Mouse (Mus musculus) gastrocnemius, adult 2 months (tissue): ENCODE data around the gene Agfg2. TPM values are rescaled to one million over a fixed set of nuclear protein-coding genes. Genes with fewer than 3 reads are reported as not detected.
A peak's percentile ranks its signal among the peaks of the same experiment; 100 is the strongest.

Experiments used
- DNase-seq: peaks from one replicate; pipeline ENCODE4 v3.0.0; 2022
- H3K27ac ChIP-seq: fragments of 200-600 bp; 2 replicates; pipeline ENCODE4 v1.8.1; 2022; ENCODE audit warnings: mild to moderate bottlenecking
- H3K4me3 ChIP-seq: fragments of 200-600 bp; 2 replicates; pipeline ENCODE4 v1.8.1; 2022; ENCODE audit warnings: mild to moderate bottlenecking, moderate library complexity
- CTCF ChIP-seq: fragments of 200-600 bp; IDR thresholded peaks from 2 replicates; pipeline ENCODE4 v1.8.1; 2022; ENCODE audit warnings: antibody characterized with exemption, mild to moderate bottlenecking, moderate library complexity
- intact Hi-C: fragments of 180-260 bp; cut with DNase I; formaldehyde crosslinking; loops from one replicate; pipeline ENCODE4 v1.15.1; 2025
- total RNA-seq, 2 experiments: library from RNA; stranded (reverse); gene quantifications; 2 replicates each; pipeline ENCODE4 v1.2.3; 2021

Gene Agfg2
- total RNA-seq, 2 experiments from 2014 or later: 3.3 to 10.3 TPM

DNA sequence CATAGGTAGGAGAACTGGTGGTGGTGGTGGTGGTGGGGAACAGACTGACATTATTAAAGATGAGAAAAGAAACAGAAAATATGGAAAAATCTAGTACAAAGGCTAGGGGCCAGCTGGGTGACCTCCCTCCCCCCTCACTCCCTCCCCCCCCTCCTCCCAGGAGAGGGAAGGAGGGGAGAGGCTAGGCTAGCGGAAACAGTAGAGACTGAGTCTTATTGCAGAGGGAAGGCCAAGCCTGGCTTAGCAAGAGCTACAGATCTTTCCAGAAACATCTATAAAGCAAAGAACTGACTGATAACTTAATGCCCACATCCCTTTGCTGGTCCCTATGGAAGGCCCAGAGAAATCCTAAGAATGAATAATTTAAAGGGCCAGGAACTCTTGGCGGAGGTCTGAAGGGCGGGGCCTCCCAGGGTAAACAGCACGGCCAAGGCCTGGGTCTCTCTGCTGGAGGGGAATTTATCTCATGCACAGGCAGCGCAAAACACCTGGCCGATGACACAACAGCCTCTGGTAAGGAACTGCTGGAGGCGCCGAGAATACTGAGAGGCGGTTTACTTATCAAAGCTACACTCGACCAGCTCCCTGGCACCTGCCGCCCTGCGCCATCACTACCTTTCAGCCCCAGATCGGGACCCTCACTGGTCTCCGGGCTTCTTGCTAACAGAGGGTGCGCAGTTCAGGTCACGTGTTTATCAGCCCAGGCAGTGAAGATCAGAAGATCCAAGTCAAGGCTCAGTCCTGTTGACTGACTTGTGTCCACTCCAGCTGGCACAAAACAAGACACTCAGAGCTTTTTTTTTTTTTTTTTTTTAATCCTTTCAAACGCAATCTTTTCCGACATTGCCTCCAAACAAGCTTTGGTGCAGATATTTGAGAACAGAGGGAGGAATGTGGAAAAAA, 34.6 kb downstream of the Agfg2 start:
- peak; percentile 62 for DNase-seq
- peak overlapping the region; percentile 43 for H3K4me3 ChIP-seq
- TF ChIP-seq CTCF: no peak
- intact Hi-C loops: no loop called here
- H3K27ac ChIP-seq: peak overlapping the region; percentile 86

DNA sequence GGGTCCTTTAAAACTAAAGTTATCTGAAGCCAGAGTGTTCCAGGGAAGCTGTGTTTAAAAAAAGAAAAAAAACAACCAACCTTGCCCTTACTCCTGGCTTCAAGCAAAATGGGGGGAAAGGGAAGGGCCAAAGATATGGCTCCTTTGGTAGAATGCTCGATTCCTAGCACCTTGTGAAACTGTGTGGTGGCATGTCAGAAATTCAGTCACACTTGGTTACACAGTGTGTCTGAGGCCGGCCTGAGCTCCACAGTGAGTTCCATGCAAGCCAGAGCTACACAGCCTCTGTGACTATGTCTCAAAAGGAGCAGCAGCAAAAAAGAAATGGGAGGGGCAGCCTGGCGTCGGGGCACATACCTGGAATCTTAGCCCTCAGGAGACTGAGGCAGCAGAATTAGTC, 35.3 kb downstream of the Agfg2 start:
- DNase-seq: no peak
- Histone ChIP-seq H3K27ac (peak overlapping the region; percentile 86), H3K4me3 (no peak overlapping the region)
- no peak for TF ChIP-seq CTCF
- intact Hi-C loops: no loop called here

- H3K27ac ChIP-seq: peak overlapping the region; percentile 86; the same call in 1 of the 2 replicates
- intact Hi-C loops: no loop called here
- TF ChIP-seq CTCF: no peak
- no peak overlapping the region for H3K4me3 ChIP-seq
- DNase-seq: no peak
These were observed 36.5 kb downstream of the Agfg2 start for GRCm38 (mm10) chr5:137647827-137648601.

DNA sequence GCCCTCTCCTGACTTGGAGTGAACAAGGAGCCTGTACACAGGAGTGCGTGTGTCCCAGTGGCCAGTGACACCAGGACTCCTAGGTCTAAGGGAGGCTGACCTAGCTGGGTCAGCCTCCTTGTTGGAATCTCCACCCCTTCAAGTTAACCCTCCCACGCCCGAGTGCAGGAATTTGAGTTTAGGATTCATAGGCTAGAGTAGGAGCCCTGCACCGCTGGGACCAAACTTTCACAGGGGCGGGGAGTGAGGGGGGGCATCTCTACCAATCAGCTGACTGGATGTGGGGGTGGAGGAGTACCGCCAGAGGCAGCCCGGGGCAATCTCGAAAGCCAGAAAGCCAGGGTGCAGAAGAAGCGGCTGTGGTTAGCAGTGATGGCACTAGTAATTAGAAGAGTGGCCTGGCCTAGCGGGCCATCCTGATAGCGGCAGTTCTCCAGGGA, 38.9 kb downstream of the Agfg2 start, which contains the start of gene Irs3:
Gene Irs3, minus strand, starts transcription at position 63 of the 440 bp plus-strand sequence.
- peak; percentile 67 for DNase-seq
- Histone ChIP-seq H3K4me3 (peak within 1 kb of the TSS; percentile 65), H3K27ac (peak within 1 kb of the TSS; percentile 73)
- TF ChIP-seq CTCF: no peak
- intact Hi-C loops: no loop called here

DNA sequence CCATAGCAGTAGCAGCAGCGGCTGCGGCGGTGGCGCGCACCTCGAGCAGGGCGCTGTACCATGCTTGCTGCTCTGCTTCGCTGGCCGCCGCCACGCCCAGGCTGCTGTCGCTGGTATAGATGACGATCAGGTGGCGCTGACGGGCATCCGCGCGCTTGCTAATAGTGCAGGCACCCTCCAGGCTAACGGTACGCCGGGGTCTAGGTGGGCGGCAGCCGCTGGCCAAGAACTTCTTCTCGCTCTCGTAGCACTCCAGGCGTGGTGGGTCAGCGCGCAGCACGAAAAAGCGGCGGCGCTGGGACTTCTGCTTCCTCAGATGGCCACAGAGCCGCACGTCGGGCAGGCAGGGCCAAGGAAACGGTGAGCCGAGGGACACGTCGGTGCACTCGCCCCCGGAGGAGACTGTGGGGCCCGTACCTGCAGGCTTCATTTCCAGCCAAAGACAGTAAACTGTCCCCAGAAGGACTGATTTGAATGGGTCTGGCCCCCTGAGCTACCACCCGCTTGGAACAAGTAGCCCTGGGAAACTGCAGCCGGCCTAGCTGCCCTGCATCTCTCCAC, 39.4 kb downstream of the Agfg2 start:
- Histone ChIP-seq H3K4me3 (peak overlapping the region; percentile 65), H3K27ac (peak overlapping the region; percentile 73)
- intact Hi-C loops: no loop called here
- DNase-seq: no peak
- no peak for TF ChIP-seq CTCF

GRCm38 (mm10) chr5:137644484-137644883, 40.0 kb downstream of the Agfg2 start:
- Histone ChIP-seq H3K4me3 (peak overlapping the region; percentile 65), H3K27ac (peak overlapping the region; percentile 31)
- no peak for TF ChIP-seq CTCF
- DNase-seq: no peak
- intact Hi-C loops: no loop called here

DNA sequence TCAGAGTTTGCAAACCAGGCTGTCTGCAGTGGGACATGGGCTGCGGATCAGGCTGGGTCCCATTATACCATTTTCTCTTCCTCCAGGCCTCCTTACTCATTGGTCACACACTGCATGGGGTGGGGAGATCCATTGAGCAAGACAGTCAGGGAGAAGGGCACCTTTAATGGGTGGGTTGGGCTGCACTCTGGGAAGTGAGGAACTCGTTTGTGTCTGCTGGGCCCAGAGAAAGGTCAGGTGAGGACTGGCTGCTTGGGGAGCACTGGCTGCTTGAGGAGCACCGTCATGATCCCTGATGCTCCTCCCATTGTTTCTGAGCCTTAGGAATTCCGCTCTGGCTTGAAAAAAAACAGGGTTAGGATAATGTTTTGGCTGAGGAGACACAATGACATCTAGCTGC, 41.6 kb downstream of the Agfg2 start:
- intact Hi-C loops: no loop called here
- no peak overlapping the region for H3K4me3 ChIP-seq
- DNase-seq: no peak
- no peak overlapping the region for H3K27ac ChIP-seq
- TF ChIP-seq CTCF: no peak

GRCm38 (mm10) chr5:137641054-137641453, 43.5 kb downstream of the Agfg2 start, which contains the start of gene Sap25:
TSS of gene Sap25 (plus strand) at chr5:137641334.
- intact Hi-C loops: no loop called here
- Histone ChIP-seq H3K4me3 (no peak within 1 kb of the TSS), H3K27ac (no peak within 1 kb of the TSS)
- peak; percentile 60 for DNase-seq
- peak; percentile 58 for TF ChIP-seq CTCF

GRCm38 (mm10) chr5:137639472-137639871, 45.1 kb downstream of the Agfg2 start:
- TF ChIP-seq CTCF: no peak
- intact Hi-C loops: no loop called here
- no peak for DNase-seq
- Histone ChIP-seq H3K27ac (no peak overlapping the region), H3K4me3 (no peak overlapping the region)

GRCm38 (mm10) chr5:137633397-137634084, 51.0 kb downstream of the Agfg2 start:
- TF ChIP-seq CTCF: no peak
- intact Hi-C loops: no loop called here
- no peak overlapping the region for H3K4me3 ChIP-seq
- DNase-seq: no peak
- H3K27ac ChIP-seq: peak overlapping the region; percentile 8; the same call in 1 of the 2 replicates

- no peak for TF ChIP-seq CTCF
- intact Hi-C loops: no loop called here
- H3K4me3 ChIP-seq: peak overlapping the region; percentile 89
- DNase-seq: no peak
- peak overlapping the region; percentile 95 for H3K27ac ChIP-seq
These were observed 52.9 kb downstream of the Agfg2 start for GRCm38 (mm10) chr5:137631591-137631990.

GRCm38 (mm10) chr5:137631171-137631570, 53.4 kb downstream of the Agfg2 start:
- no peak for TF ChIP-seq CTCF
- DNase-seq: no peak
- intact Hi-C loops: no loop called here
- Histone ChIP-seq H3K4me3 (peak overlapping the region; percentile 89), H3K27ac (peak overlapping the region; percentile 95)
